Mouse (Mus musculus): ENCODE measurements around the gene Svs4. TPM values are rescaled to one million over a fixed set of nuclear protein-coding genes. Genes with fewer than 3 reads are reported as not detected.

Svs4 gene
- 2.5 TPM in 1 of 2 replicates, not detected in the other for polyA plus RNA-seq (2012; rRNA removed; ENCODE audit: low replicate concordance)

GRCm38 (mm10) chr2:164278359-164278758, at the start of gene Svs4:
Gene Svs4, minus strand, starts transcription at chr2:164278459.

DNA sequence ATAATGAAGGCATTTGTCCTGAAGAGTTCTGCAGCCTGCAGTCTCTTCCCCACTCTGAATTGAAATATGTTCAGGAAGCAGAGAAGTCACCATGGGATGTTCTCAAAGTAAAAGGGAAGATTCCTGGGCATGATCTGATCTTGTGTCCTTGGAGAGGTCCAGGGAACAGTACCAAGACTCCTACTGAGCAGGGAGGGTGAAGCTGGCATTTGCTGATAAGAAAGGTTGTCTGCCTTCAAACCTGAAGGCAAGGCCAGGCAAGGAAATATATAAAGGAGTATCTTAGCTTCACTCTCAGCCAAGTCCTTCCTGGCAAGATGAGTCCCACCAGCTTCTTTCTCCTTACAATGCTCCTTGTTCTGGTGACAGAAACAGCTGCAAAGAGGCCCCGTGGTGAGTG, 38.2 kb upstream of the Svs4 start, which contains the start of gene Svs6:
TSS of gene Svs6 (plus strand) at position 301 of the 400 bp plus-strand sequence.

GRCm38 (mm10) chr2:164288968-164289367, 10.7 kb upstream of the Svs4 start, which contains the start of gene Svs3a:
Gene Svs3a, plus strand, starts transcription at chr2:164289268.

DNA sequence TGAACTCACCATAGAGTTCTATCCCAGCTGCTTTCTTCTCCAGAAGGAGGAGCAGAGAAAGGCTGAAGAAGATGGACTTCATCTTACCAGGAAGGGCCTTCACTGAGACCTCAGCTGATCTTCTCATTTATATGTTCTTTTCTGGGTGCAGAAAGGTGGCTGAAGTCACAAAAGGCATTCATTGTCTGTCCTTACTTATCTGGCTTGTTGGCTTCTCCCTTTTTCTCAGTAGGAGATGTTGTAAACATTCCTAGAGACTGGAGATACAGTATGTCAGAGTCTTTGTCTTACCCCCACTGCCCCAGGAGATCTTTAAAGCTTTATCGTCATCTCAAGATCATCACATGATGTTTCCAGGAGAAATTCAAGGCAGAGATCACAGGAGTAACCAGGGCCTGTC, 21.7 kb downstream of the Svs4 start, which contains the start of gene Svs3b:
TSS of gene Svs3b (minus strand) at position 101 of the 400 bp plus-strand sequence.

DNA sequence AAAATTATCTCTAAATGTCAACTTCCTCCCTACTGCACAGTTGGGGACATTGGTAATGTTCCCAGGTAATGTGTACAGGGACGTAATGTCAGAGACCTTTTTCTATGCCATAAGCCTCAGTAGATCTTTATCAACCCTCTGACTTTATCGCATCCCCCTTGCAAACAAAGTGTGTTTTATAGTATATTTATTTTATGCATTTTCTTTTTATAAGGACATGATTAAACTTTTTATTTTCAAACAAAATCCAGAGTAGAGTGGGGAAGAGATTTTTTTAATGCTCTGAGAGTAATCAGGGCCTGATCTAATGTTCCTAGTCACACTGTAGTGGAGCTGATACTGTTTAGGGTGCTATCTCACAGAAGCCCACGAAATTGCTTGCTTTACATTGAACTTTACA, 39.9 kb downstream of the Svs4 start, which contains the start of gene Svs2:
TSS of gene Svs2 (minus strand) at position 101 of the 400 bp plus-strand sequence.

Other genes starting within 250 kb of the Svs4 start
- gene Stk4, start 208.1 kb downstream of the Svs4 start, polyA plus RNA-seq (2012; rRNA removed; ENCODE audit: low replicate concordance): 11.5 and 16.5 TPM in 2 replicates
- 49.5 and 50.0 TPM in 2 replicates for gene Tomm34, start 207.3 kb downstream of the Svs4 start, polyA plus RNA-seq (2012; rRNA removed; ENCODE audit: low replicate concordance)
- gene Kcns1, start 107.3 kb downstream of the Svs4 start, polyA plus RNA-seq (2012; rRNA removed; ENCODE audit: low replicate concordance): 0.22 TPM in 1 of 2 replicates, not detected in the other
- not detected in 2 replicates for gene Wfdc5, start 95.7 kb downstream of the Svs4 start, polyA plus RNA-seq (2012; rRNA removed; ENCODE audit: low replicate concordance)
- gene Wfdc12, start 87.9 kb downstream of the Svs4 start, polyA plus RNA-seq (2012; rRNA removed; ENCODE audit: low replicate concordance): 0.40 and 1.9 TPM in 2 replicates
- gene Wfdc15a, start 78.3 kb downstream of the Svs4 start, polyA plus RNA-seq (2012; rRNA removed; ENCODE audit: low replicate concordance): not detected in 2 replicates
- 18.1 TPM in 1 of 2 replicates, not detected in the other for gene Wfdc15b, start 56.8 kb downstream of the Svs4 start, polyA plus RNA-seq (2012; rRNA removed; ENCODE audit: low replicate concordance)
- gene Svs2, start 40.0 kb downstream of the Svs4 start, polyA plus RNA-seq (2012; rRNA removed; ENCODE audit: low replicate concordance): 0.80 TPM in 1 of 2 replicates, not detected in the other
- gene Svs3b, start 21.8 kb downstream of the Svs4 start, polyA plus RNA-seq (2012; rRNA removed; ENCODE audit: low replicate concordance): 0.17 TPM in 1 of 2 replicates, not detected in the other
- gene Svs3a, start 10.8 kb upstream of the Svs4 start, polyA plus RNA-seq (2012; rRNA removed; ENCODE audit: low replicate concordance): 0.39 TPM in 1 of 2 replicates, not detected in the other
- not detected in 2 replicates for gene Svs6, start 38.3 kb upstream of the Svs4 start, polyA plus RNA-seq (2012; rRNA removed; ENCODE audit: low replicate concordance)
- 0.23 and 8.3 TPM in 2 replicates for gene Svs5, start 54.3 kb upstream of the Svs4 start, polyA plus RNA-seq (2012; rRNA removed; ENCODE audit: low replicate concordance)
- 12.5 and 17.4 TPM in 2 replicates for gene Slpi, start 110.6 kb upstream of the Svs4 start, polyA plus RNA-seq (2012; rRNA removed; ENCODE audit: low replicate concordance)
- gene Rbpjl, start 124.7 kb upstream of the Svs4 start, polyA plus RNA-seq (2012; rRNA removed; ENCODE audit: low replicate concordance): not detected in 2 replicates
- 0.42 and 1.4 TPM in 2 replicates for gene Matn4, start 126.7 kb upstream of the Svs4 start, polyA plus RNA-seq (2012; rRNA removed; ENCODE audit: low replicate concordance)
- 23.4 and 58.2 TPM in 2 replicates for gene Sdc4, start 165.4 kb upstream of the Svs4 start, polyA plus RNA-seq (2012; rRNA removed; ENCODE audit: low replicate concordance)
- 92.6 and 114 TPM in 2 replicates for gene Sys1, start 178.5 kb upstream of the Svs4 start, polyA plus RNA-seq (2012; rRNA removed; ENCODE audit: low replicate concordance)
- gene Gm20458, start 182.5 kb upstream of the Svs4 start, polyA plus RNA-seq (2012; rRNA removed; ENCODE audit: low replicate concordance): 9.2 and 40.8 TPM in 2 replicates
- not detected in 2 replicates for gene Trp53tg5, start 195.3 kb upstream of the Svs4 start, polyA plus RNA-seq (2012; rRNA removed; ENCODE audit: low replicate concordance)
- gene Dbndd2, start 207.6 kb upstream of the Svs4 start, polyA plus RNA-seq (2012; rRNA removed; ENCODE audit: low replicate concordance): 55.8 and 81.1 TPM in 2 replicates
- gene Pigt, start 219.1 kb upstream of the Svs4 start, polyA plus RNA-seq (2012; rRNA removed; ENCODE audit: low replicate concordance): 101 and 156 TPM in 2 replicates